Mouse (Mus musculus) CH12.LX (cell line): ENCODE data around the gene Ifi206.

Experiments used
- CHD1 ChIP-seq: IDR thresholded peaks from 2 replicates; pipeline ENCODE4 v1.6.1; 2012; ENCODE audit warnings: low read depth, low read length, improper control_type of control experiment, inconsistent platforms
- CTCF ChIP-seq, 2 experiments: IDR thresholded peaks in 1 of 2; conservative IDR thresholded peaks in 1 of 2; 2 replicates each; pipeline ENCODE4 v1.5.1; 2011 to 2012; ENCODE audit warnings: low read depth in 2 of 2, low read length in 2 of 2, improper control_type of control experiment in 1 of 2, inconsistent platforms in 1 of 2, mild to moderate bottlenecking in 1 of 2, moderate library complexity in 1 of 2
- HCFC1 ChIP-seq: IDR thresholded peaks from 2 replicates; pipeline ENCODE4 v1.6.1; 2012; ENCODE audit warnings: low read depth, mild to moderate bottlenecking, inconsistent platforms, low read length, improper control_type of control experiment
- MAX ChIP-seq: IDR thresholded peaks from 2 replicates; pipeline ENCODE4 v1.6.1; 2011; ENCODE audit warnings: low read length, improper control_type of control experiment
- MXI1 ChIP-seq: IDR thresholded peaks from 2 replicates; pipeline ENCODE4 v1.6.1; 2011; ENCODE audit warnings: mild to moderate bottlenecking, low read depth, low read length, improper control_type of control experiment
- MYC ChIP-seq: IDR thresholded peaks from 2 replicates; pipeline ENCODE4 v1.6.1; 2011; ENCODE audit warnings: low read depth, mild to moderate bottlenecking, improper control_type of control experiment, low read length
- NRF1 ChIP-seq: IDR thresholded peaks from 2 replicates; pipeline ENCODE4 v1.6.1; 2014; ENCODE audit warnings: low read depth, mild to moderate bottlenecking, inconsistent platforms, low read length, improper control_type of control experiment, moderate library complexity
- POLR2A ChIP-seq: IDR thresholded peaks from 2 replicates; pipeline ENCODE4 v1.6.1; 2011; ENCODE audit warnings: low read depth, mild to moderate bottlenecking, improper control_type of control experiment, low read length
- USF1 ChIP-seq: IDR thresholded peaks from 2 replicates; pipeline ENCODE4 v1.6.1; 2014; ENCODE audit warnings: low read depth, mild to moderate bottlenecking, inconsistent platforms, low read length, improper control_type of control experiment
- USF2 ChIP-seq: conservative IDR thresholded peaks from 2 replicates; pipeline ENCODE4 v1.6.1; 2011; ENCODE audit warnings: low read depth, low read length, improper control_type of control experiment

DNA sequence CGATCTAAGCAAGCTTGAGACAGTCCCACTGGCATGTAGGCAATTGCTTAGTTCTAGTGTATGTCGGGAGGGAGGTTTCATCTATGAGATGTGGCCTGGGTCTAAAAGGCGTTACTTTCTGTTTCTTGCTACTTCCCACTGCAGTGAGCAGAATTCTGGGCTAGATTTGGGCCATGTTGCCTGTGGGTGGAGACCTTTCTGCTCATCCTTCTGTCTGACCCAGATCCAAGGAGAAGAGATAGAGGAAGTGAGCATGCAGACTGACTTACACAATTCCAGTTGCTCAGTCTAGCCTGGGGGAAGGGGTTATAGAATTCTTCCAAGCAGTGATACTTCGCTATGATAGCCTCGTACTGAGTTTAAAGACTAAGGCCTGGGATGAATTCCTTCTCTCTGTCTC is 39.2 kb downstream of the Ifi206 start:
- TF ChIP-seq POLR2A (no peak), CTCF (conservative IDR thresholded peaks at IDR 0.05 in 1 of 2, IDR thresholded peaks at IDR 0.05 in 1 of 2; ENCODE audit: low read depth in 2 of 2, low read length in 2 of 2) (no peak), USF1 (no peak), MXI1 (no peak), NRF1 (no peak), MAX (no peak), MYC (no peak), USF2 (no peak), HCFC1 (no peak), CHD1 (no peak)
